Mouse (Mus musculus) small intestine, adult 2 months (tissue): ENCODE results near the gene Pde4b.

ENCODE experiments used
- CTCF ChIP-seq: fragments of 200-500 bp; IDR thresholded peaks from 2 replicates; pipeline ENCODE4 v1.5.1; 2012; ENCODE audit warnings: low read depth, mild to moderate bottlenecking, control low read depth, inconsistent platforms, low read length, moderate library complexity, mixed read lengths; ENCODE audit not compliant: insufficient replicate concordance, insufficient read length; ENCODE audit errors: extremely low read depth
- POLR2A ChIP-seq: fragments of 200-500 bp; IDR thresholded peaks from 2 replicates; pipeline ENCODE4 v1.6.1; 2012; ENCODE audit warnings: low read depth, mild to moderate bottlenecking, control low read depth, inconsistent platforms, low read length, moderate library complexity

DNA sequence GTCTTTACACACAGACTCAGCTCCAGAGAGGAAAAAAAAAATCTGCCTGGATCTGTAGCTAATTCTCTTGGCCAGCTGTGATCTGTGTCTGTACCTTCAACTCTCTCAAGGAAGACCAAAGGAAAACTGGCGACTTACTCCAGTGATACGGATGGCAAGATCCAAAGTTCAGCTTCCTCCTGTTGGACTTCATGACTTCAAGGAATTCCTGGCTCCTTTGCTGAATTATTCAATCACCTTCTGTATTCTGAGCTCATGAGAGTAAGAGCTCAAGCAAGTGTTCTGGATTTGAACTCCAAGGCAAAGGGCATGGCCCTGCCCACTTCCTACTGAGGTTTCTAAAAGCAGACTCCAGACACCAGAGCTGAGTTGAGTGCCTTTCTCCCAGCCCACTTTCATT, 245.0 kb downstream of the Pde4b start:
- TF ChIP-seq CTCF (no peak), POLR2A (no peak)
